Mouse (Mus musculus): ENCODE results near the gene Mapk6. TPM values are rescaled to one million over a fixed set of nuclear protein-coding genes. Genes with fewer than 3 reads are reported as not detected.
"Not testable (repeated sequence)": the region's sequence is repeated elsewhere in the genome, so short reads cannot be mapped to it uniquely, and the experiment has no call there.

Gene Mapk6
- total and polyA plus RNA-seq, 2 experiments, result 10.0 to 21.1 TPM

DNA sequence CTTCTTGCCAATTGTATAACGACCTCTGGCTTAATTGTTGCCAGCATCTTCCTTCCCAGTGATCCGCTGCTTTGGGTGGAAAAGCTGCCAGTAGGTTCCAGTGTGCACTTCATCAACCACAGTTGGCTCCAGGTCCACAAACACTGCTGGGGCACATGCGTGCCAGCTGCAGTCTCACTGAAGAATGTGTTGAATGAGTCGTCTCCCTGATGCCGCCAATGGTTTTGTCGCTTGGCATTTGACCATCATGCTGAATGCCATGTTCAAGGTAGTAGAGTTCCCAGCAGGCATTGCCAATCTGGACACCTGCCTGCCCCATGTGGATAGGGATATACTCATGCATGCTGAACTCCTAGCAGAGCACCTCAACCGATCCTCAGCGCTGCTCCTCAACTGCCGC lies 34.2 kb downstream of the Mapk6 start:
- 96% methylated on average over 9 of the region's 9 CpGs for WGBS
- DNase-seq (ENCODE audit: extremely low read depth, low read depth, low spot score), result no peak
- TF ChIP-seq CTCF (IDR thresholded peaks at IDR 0.05; ENCODE audit: low read depth, low read length), result no peak
- no peak for TF ChIP-seq POLR2A (IDR thresholded peaks at IDR 0.05; ENCODE audit: extremely low read depth, insufficient read depth, low read length)

GRCm38 (mm10) chr9:75368779-75369178 lies 41.0 kb downstream of the Mapk6 start:
- Histone ChIP-seq H3K4me3 (ENCODE audit: insufficient read depth, low read depth, low read length) (no peak overlapping the region), H3K9ac (ENCODE audit: low read depth, low read length) (no peak overlapping the region), H3K79me2 (ENCODE audit: control insufficient read depth, insufficient read depth, low read length) (no peaks in the 10 kb centered on the region), H3K27ac (replicated peaks; ENCODE audit: insufficient read depth, low read depth, low read length) (no peak overlapping the region), H3K4me1 (ENCODE audit: control insufficient read depth, insufficient read depth, low read length) (no peaks in the 10 kb centered on the region), H3K36me3 (ENCODE audit: control insufficient read depth, insufficient read depth, low read length) (no peaks in the 10 kb centered on the region), H3K27me3 (ENCODE audit: control insufficient read depth, insufficient read depth, low read length) (no peaks in the 10 kb centered on the region)
- TF ChIP-seq CTCF (IDR thresholded peaks at IDR 0.05; ENCODE audit: low read depth, low read length), result no peak
- TF ChIP-seq POLR2A (IDR thresholded peaks at IDR 0.05; ENCODE audit: extremely low read depth, insufficient read depth, low read length), result no peak
- WGBS, result 79% methylated on average over 3 of the region's 3 CpGs
- DNase-seq (ENCODE audit: extremely low read depth, low read depth, low spot score), result no peak

More for the DNA sequence above, 34.2 kb downstream of the Mapk6 start:
- Histone ChIP-seq H3K9ac (ENCODE audit: low read depth, low read length) (no peak overlapping the region), H3K36me3 (ENCODE audit: control insufficient read depth, insufficient read depth, low read length) (no peaks in the 10 kb centered on the region), H3K4me3 (ENCODE audit: insufficient read depth, low read depth, low read length) (no peak overlapping the region), H3K79me2 (ENCODE audit: control insufficient read depth, insufficient read depth, low read length) (no peaks in the 10 kb centered on the region), H3K27ac (replicated peaks; ENCODE audit: insufficient read depth, low read depth, low read length) (no peak overlapping the region), H3K4me1 (ENCODE audit: control insufficient read depth, insufficient read depth, low read length) (no peaks in the 10 kb centered on the region), H3K27me3 (ENCODE audit: control insufficient read depth, insufficient read depth, low read length) (no peaks in the 10 kb centered on the region)

DNA sequence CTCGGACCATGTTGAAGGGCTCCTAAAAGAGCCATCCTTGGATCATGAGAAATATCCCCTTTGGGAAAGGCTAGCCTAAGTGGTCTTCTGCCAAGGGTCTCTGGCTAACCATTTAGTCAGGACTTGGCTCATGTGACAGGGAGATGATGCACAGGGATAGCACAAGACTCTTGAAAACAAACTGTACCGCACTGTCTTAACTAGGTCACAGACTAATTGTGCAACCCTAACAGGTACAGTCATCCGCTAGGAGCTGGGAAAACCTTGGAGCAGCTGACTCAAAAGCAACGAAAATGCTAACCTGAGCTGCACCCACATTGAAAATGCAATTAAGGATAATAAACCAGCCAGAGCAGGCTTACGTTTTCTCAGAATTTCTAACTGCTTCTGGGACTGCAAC lies 43.6 kb downstream of the Mapk6 start:
- H3K27me3 ChIP-seq (ENCODE audit: control insufficient read depth, insufficient read depth, low read length), result no peaks in the 10 kb centered on the region
- no peak overlapping the region for H3K9ac ChIP-seq (ENCODE audit: low read depth, low read length)
- DNase-seq (ENCODE audit: extremely low read depth, low read depth, low spot score), result peak; percentile 27
- no peak overlapping the region for H3K4me3 ChIP-seq (ENCODE audit: insufficient read depth, low read depth, low read length)
- no peaks in the 10 kb centered on the region for H3K4me1 ChIP-seq (ENCODE audit: control insufficient read depth, insufficient read depth, low read length)
- H3K36me3 ChIP-seq (ENCODE audit: control insufficient read depth, insufficient read depth, low read length), result no peaks in the 10 kb centered on the region
- TF ChIP-seq CTCF (IDR thresholded peaks at IDR 0.05; ENCODE audit: low read depth, low read length) (no peak), POLR2A (IDR thresholded peaks at IDR 0.05; ENCODE audit: extremely low read depth, insufficient read depth, low read length) (no peak)
- H3K79me2 ChIP-seq (ENCODE audit: control insufficient read depth, insufficient read depth, low read length), result no peaks in the 10 kb centered on the region
- no peak overlapping the region for H3K27ac ChIP-seq (replicated peaks; ENCODE audit: insufficient read depth, low read depth, low read length)
- WGBS, result 49% methylated on average over 5 of the region's 5 CpGs

GRCm38 (mm10) chr9:75365195-75365594 lies 44.6 kb downstream of the Mapk6 start:
- no peaks in the 10 kb centered on the region for H3K4me1 ChIP-seq (ENCODE audit: control insufficient read depth, insufficient read depth, low read length)
- H3K4me3 ChIP-seq (ENCODE audit: insufficient read depth, low read depth, low read length), result no peak overlapping the region
- H3K27ac ChIP-seq (replicated peaks; ENCODE audit: insufficient read depth, low read depth, low read length), result no peak overlapping the region
- no peaks in the 10 kb centered on the region for H3K27me3 ChIP-seq (ENCODE audit: control insufficient read depth, insufficient read depth, low read length)
- H3K36me3 ChIP-seq (ENCODE audit: control insufficient read depth, insufficient read depth, low read length), result no peaks in the 10 kb centered on the region
- WGBS, result 80% methylated on average over 4 of the region's 4 CpGs
- DNase-seq (ENCODE audit: extremely low read depth, low read depth, low spot score), result no peak
- no peak overlapping the region for H3K9ac ChIP-seq (ENCODE audit: low read depth, low read length)
- H3K79me2 ChIP-seq (ENCODE audit: control insufficient read depth, insufficient read depth, low read length), result no peaks in the 10 kb centered on the region
- no peak for TF ChIP-seq CTCF (IDR thresholded peaks at IDR 0.05; ENCODE audit: low read depth, low read length)
- no peak for TF ChIP-seq POLR2A (IDR thresholded peaks at IDR 0.05; ENCODE audit: extremely low read depth, insufficient read depth, low read length)

GRCm38 (mm10) chr9:75363702-75364101 lies 46.1 kb downstream of the Mapk6 start:
- H3K27me3 ChIP-seq (ENCODE audit: control insufficient read depth, insufficient read depth, low read length); H3K27ac ChIP-seq (replicated peaks; ENCODE audit: insufficient read depth, low read depth, low read length); DNase-seq (ENCODE audit: extremely low read depth, low read depth, low spot score); H3K4me1 ChIP-seq (ENCODE audit: control insufficient read depth, insufficient read depth, low read length); H3K4me3 ChIP-seq (ENCODE audit: insufficient read depth, low read depth, low read length); H3K9ac ChIP-seq (ENCODE audit: low read depth, low read length); H3K79me2 ChIP-seq (ENCODE audit: control insufficient read depth, insufficient read depth, low read length); H3K36me3 ChIP-seq (ENCODE audit: control insufficient read depth, insufficient read depth, low read length): not testable (repeated sequence)
- 87% methylated on average over 7 of the region's 7 CpGs for WGBS

DNA sequence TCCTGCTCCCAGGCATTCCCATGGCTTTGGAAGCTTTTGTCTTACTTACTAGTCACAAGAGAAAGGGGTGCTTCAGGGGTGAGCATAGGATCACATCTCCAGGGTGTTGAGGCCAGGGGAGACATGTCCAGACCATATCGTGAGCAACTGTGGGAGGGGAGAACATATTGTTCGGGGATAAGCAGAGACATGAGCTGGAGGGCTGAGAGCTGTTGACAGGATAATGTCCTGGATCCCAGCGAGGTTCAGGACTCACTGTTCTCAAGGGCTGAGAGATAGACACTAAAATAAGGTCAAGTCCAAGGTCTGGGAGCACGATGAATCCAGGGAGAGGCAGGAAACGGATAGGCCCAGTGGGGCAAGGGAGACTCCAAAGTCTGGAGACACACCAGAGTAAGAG lies 46.8 kb downstream of the Mapk6 start:
- H3K27ac ChIP-seq (replicated peaks; ENCODE audit: insufficient read depth, low read depth, low read length), result no peak overlapping the region
- H3K9ac ChIP-seq (ENCODE audit: low read depth, low read length), result no peak overlapping the region
- H3K4me3 ChIP-seq (ENCODE audit: insufficient read depth, low read depth, low read length), result no peak overlapping the region
- no peaks in the 10 kb centered on the region for H3K79me2 ChIP-seq (ENCODE audit: control insufficient read depth, insufficient read depth, low read length)
- 82% methylated on average over 5 of the region's 5 CpGs for WGBS
- no peak for TF ChIP-seq CTCF (IDR thresholded peaks at IDR 0.05; ENCODE audit: low read depth, low read length)
- H3K4me1 ChIP-seq (ENCODE audit: control insufficient read depth, insufficient read depth, low read length), result no peaks in the 10 kb centered on the region
- no peaks in the 10 kb centered on the region for H3K27me3 ChIP-seq (ENCODE audit: control insufficient read depth, insufficient read depth, low read length)
- H3K36me3 ChIP-seq (ENCODE audit: control insufficient read depth, insufficient read depth, low read length), result no peaks in the 10 kb centered on the region
- DNase-seq (ENCODE audit: extremely low read depth, low read depth, low spot score), result no peak

All from liver, adult 2 months (tissue).